Mouse (Mus musculus) C2C12 (cell line): ENCODE data around the gene Vkorc1. TPM values are rescaled to one million over a fixed set of nuclear protein-coding genes. Genes with fewer than 3 reads are reported as not detected.

Experiments used
- H3K27me3 ChIP-seq: one replicate; pipeline ENCODE4 v1.6.1; 2011; ENCODE audit not compliant: control insufficient read depth, insufficient read depth, insufficient read length
- H3K36me3 ChIP-seq: one replicate; pipeline ENCODE4 v1.6.1; 2011; ENCODE audit not compliant: control insufficient read depth, insufficient read depth
- H3K4me3 ChIP-seq: one replicate; pipeline ENCODE4 v1.5.1; 2011; ENCODE audit warnings: mild to moderate bottlenecking, control low read depth; ENCODE audit not compliant: poor library complexity, insufficient read depth, severe bottlenecking
- H3K79me2 ChIP-seq: one replicate; pipeline ENCODE4 v1.6.1; 2011; ENCODE audit not compliant: control insufficient read depth, insufficient read depth
- H3K79me3 ChIP-seq: one replicate; pipeline ENCODE4 v1.6.1; 2011; ENCODE audit warnings: low read depth, control low read depth
- H3ac ChIP-seq: one replicate; pipeline ENCODE3; 2011; ENCODE audit warnings: low read depth; ENCODE audit not compliant: control insufficient read depth, insufficient read length
- CEBPB ChIP-seq: IDR thresholded peaks from one replicate; pipeline ENCODE4 v1.6.1; 2011; ENCODE audit warnings: low read depth, mild to moderate bottlenecking, control low read depth, moderate library complexity
- CTCF ChIP-seq: IDR thresholded peaks from one replicate; pipeline ENCODE4 v1.5.1; 2011; ENCODE audit not compliant: control insufficient read depth, insufficient read depth, insufficient read length
- FOSL1 ChIP-seq: IDR thresholded peaks from one replicate; pipeline ENCODE4 v1.8.0; 2011; ENCODE audit warnings: mild to moderate bottlenecking, low read length; ENCODE audit not compliant: poor library complexity, insufficient read depth, severe bottlenecking
- MAX ChIP-seq: IDR thresholded peaks from one replicate; pipeline ENCODE4 v1.6.1; 2011; ENCODE audit warnings: mild to moderate bottlenecking, control low read depth
- MYOD1 ChIP-seq: IDR thresholded peaks from one replicate; pipeline ENCODE4 v1.6.1; 2011; ENCODE audit warnings: low read depth; ENCODE audit not compliant: control insufficient read depth, insufficient read length
- MYOG ChIP-seq: IDR thresholded peaks from one replicate; pipeline ENCODE4 v1.6.1; 2011; ENCODE audit not compliant: control insufficient read depth, insufficient read length; ENCODE audit errors: extremely low read depth
- USF1 ChIP-seq: IDR thresholded peaks from one replicate; pipeline ENCODE4 v1.6.1; 2011; ENCODE audit warnings: low read depth, mild to moderate bottlenecking, control low read depth, moderate library complexity
- polyA plus RNA-seq: library from polyadenylated mRNA; unstranded; fragments of >200 nt; fragmentation: generic; extraction: Trizol; gene quantifications from one replicate; pipeline ENCODE4 v1.2.1, GENCODE M21; 2012; ENCODE audit warnings: missing spikeins

Vkorc1 gene
- polyA plus RNA-seq, 1 experiment = 82.3 TPM

DNA sequence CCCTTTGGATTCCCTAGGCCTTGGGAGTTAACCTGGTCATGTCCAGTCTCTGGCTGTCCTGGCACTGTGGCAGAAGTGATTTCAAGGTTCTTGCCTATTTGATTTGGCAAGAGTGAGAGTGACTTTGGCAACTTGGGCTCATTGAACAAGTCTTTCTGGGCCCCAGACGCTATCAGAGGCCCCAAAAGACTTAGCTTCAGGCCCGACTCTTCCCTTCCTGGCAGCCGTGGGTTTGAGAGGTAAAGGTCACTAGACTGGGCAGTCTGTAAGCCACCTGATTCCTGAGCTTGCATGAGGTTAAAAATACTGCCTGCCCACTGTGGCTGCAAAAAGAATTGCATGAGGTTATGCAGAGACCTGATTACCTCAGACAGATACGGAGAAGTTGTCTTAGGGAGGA, 13.2 kb upstream of the Vkorc1 start:
- peaks cover 31% of the 10 kb centered on the region for H3K36me3 ChIP-seq
- no peak for TF ChIP-seq FOSL1
- no peak for TF ChIP-seq MYOD1
- TF ChIP-seq MAX = no peak
- TF ChIP-seq CTCF = no peak
- no peak for TF ChIP-seq CEBPB
- no peak for TF ChIP-seq MYOG
- TF ChIP-seq USF1 = no peak

GRCm38 (mm10) chr7:127907939-127908338, 12.5 kb upstream of the Vkorc1 start:
- Histone ChIP-seq H3K36me3 (peaks cover 31% of the 10 kb centered on the region), H3K4me3 (no peak overlapping the region), H3K79me3 (peaks cover 2% of the 10 kb centered on the region), H3K79me2 (peaks cover 13% of the 10 kb centered on the region), H3K27me3 (no peaks in the 10 kb centered on the region), H3ac (no peak overlapping the region)
- no peak for TF ChIP-seq MYOD1
- TF ChIP-seq CEBPB = no peak
- TF ChIP-seq CTCF = no peak
- no peak for TF ChIP-seq USF1
- TF ChIP-seq MAX = no peak
- TF ChIP-seq FOSL1 = no peak
- TF ChIP-seq MYOG = no peak

More for the DNA sequence above, 13.2 kb upstream of the Vkorc1 start:
- Histone ChIP-seq H3K79me2 (peaks cover 17% of the 10 kb centered on the region), H3ac (no peak overlapping the region), H3K4me3 (no peak overlapping the region), H3K27me3 (no peaks in the 10 kb centered on the region), H3K79me3 (peaks cover 2% of the 10 kb centered on the region)

GRCm38 (mm10) chr7:127903971-127904796, 8.8 kb upstream of the Vkorc1 start, which contains the start of gene Bckdk:
TSS of gene Bckdk (plus strand) at chr7:127904082.
- Histone ChIP-seq H3K79me2 (peaks cover 10% of the 10 kb centered on the region), H3K79me3 (peaks cover 2% of the 10 kb centered on the region), H3K36me3 (peaks cover 30% of the 10 kb centered on the region), H3K4me3 (peak within 1 kb of the TSS; percentile 85), H3K27me3 (peaks cover 7% of the 10 kb centered on the region), H3ac (peak within 1 kb of the TSS; percentile 76)
- no peak for TF ChIP-seq MYOG
- no peak for TF ChIP-seq FOSL1
- TF ChIP-seq USF1 = no peak
- no peak for TF ChIP-seq MAX
- no peak for TF ChIP-seq CEBPB

DNA sequence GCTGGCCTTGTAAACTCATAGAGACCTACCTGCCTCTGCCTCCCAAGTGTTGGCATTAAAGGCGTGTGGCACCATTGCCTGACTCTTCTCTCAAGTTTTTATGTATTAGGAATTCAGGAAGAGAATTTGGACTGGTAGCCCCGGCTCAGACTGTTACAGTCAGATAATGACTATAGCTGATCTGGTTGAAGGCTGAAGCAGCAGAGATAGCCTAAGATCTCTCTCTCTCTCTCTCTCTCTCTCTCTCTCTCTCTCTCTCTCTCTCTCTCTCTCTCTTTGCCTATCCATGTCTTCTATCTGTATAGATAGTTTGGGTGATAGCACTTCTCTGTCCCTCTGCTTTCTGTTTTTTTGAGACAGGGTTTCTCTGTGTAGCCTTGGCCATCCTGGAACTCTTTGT, 6.4 kb upstream of the Vkorc1 start:
- Histone ChIP-seq H3ac (no peak overlapping the region), H3K79me3 (peaks cover 2% of the 10 kb centered on the region)
- TF ChIP-seq CTCF (no peak), USF1 (no peak), FOSL1 (no peak), MYOG (no peak), MAX (no peak), CEBPB (no peak), MYOD1 (no peak)

GRCm38 (mm10) chr7:127899997-127900396, 4.6 kb upstream of the Vkorc1 start:
- TF ChIP-seq USF1 (no peak), MAX (no peak), MYOD1 (no peak), FOSL1 (no peak)
- Histone ChIP-seq H3K79me3 (peaks cover 2% of the 10 kb centered on the region), H3K36me3 (no peaks in the 10 kb centered on the region), H3K27me3 (peaks cover 9% of the 10 kb centered on the region), H3ac (no peak overlapping the region), H3K4me3 (no peak overlapping the region), H3K79me2 (peaks cover 7% of the 10 kb centered on the region)

More for the DNA sequence above, 6.4 kb upstream of the Vkorc1 start:
- Histone ChIP-seq H3K27me3 (peaks cover 9% of the 10 kb centered on the region), H3K79me2 (peaks cover 10% of the 10 kb centered on the region), H3K36me3 (peaks cover 15% of the 10 kb centered on the region), H3K4me3 (no peak overlapping the region)

- Histone ChIP-seq H3K4me3 (no peak overlapping the region), H3K79me2 (no peaks in the 10 kb centered on the region), H3K27me3 (peaks cover 9% of the 10 kb centered on the region), H3K36me3 (no peaks in the 10 kb centered on the region), H3K79me3 (no peaks in the 10 kb centered on the region), H3ac (no peak overlapping the region)
- no peak for TF ChIP-seq MAX
- no peak for TF ChIP-seq FOSL1
- TF ChIP-seq USF1 = no peak
- no peak for TF ChIP-seq MYOD1
- TF ChIP-seq CEBPB = no peak
- no peak for TF ChIP-seq MYOG
- TF ChIP-seq CTCF = no peak
Measured at GRCm38 (mm10) chr7:127898179-127898956, 3.0 kb upstream of the Vkorc1 start.
